ENCODE assay signal across 21 mouse cellular contexts in genomic region chr2:110214278-110214677, GRCm38 (mm10).
A peak's percentile ranks its signal among the peaks of the same experiment; 100 is the strongest.
DNase-seq lines count a peak whose midpoint lies in the region; ATAC-seq and TF ChIP-seq lines count a peak whose summit lies in the region.
"Had no signal": no experiment of that assay in that cellular context is flagged by ENCODE, and none has a peak within 500 bp of the region (broad histone marks: within the 10 kb centered on the region; RNA-seq: fewer than 3 reads in every experiment).

No protein-coding gene starts in this region.

- H3K9ac ChIP-seq in kidney, embryonic 14.5 days (ENCODE audit: low read depth, low read length), result no peak overlapping the region
- H3K9ac ChIP-seq in lung, embryonic 15.5 days, result no peak overlapping the region
- no peak overlapping the region for H3K9ac ChIP-seq in lung, postnatal 0 days (replicated peaks; ENCODE audit: low read depth)
- H3K9ac ChIP-seq: embryonic facial prominence, embryonic 13.5 days; forebrain, embryonic 12.5 days; heart, embryonic 15.5 days; liver, embryonic 15.5 days had no signal

- H3K4me2 ChIP-seq in kidney, embryonic 14.5 days (replicated peaks; ENCODE audit: low read depth, low read length), result no peak overlapping the region
- no peak overlapping the region for H3K4me2 ChIP-seq in lung, embryonic 15.5 days
- no peak overlapping the region for H3K4me2 ChIP-seq in lung, postnatal 0 days (replicated peaks; ENCODE audit: low read depth, low read length)
- H3K4me2 ChIP-seq: embryonic facial prominence, embryonic 13.5 days; forebrain, embryonic 12.5 days; heart, embryonic 15.5 days; liver, embryonic 15.5 days had no signal

- H3K9me3 ChIP-seq in kidney, embryonic 14.5 days (ENCODE audit: control insufficient read depth, low read length), result no peaks in the 10 kb centered on the region
- H3K9me3 ChIP-seq in lung, embryonic 15.5 days, result no peaks in the 10 kb centered on the region
- H3K9me3 ChIP-seq in lung, postnatal 0 days (ENCODE audit: low read length), result no peaks in the 10 kb centered on the region
- H3K9me3 ChIP-seq: embryonic facial prominence, embryonic 13.5 days; forebrain, embryonic 12.5 days; heart, embryonic 15.5 days; hindbrain, embryonic 10.5 days; liver, embryonic 15.5 days had no signal

- no peak for ATAC-seq in kidney, embryonic 14.5 days (ENCODE audit: low FRiP score, low TSS enrichment)
- ATAC-seq in lung, embryonic 15.5 days (ENCODE audit: borderline replicate concordance, extremely low read depth, low FRiP score, low TSS enrichment), result peak; percentile 56; the same call in 1 of the 2 replicates
- ATAC-seq in lung, postnatal 0 days, result no peak
- ATAC-seq: activated CD4-positive, CD25-positive, alpha-beta regulatory T cell, adult 4 months had no signal

- no peak for TF ChIP-seq EP300 in lung, postnatal 0 days (IDR thresholded peaks at IDR 0.05)

- no peak for DNase-seq in kidney, postnatal 14 days
- DNase-seq in lung, postnatal 14 days, result no peak
- peak; percentile 17 for DNase-seq in lung, postnatal 0 days (ENCODE audit: low spot score)
- no peak for DNase-seq in retina, postnatal 1 day
- DNase-seq in frontal cortex, postnatal 25 days (ENCODE audit: low spot score in 2 of 2), result no peak
- DNase-seq: adrenal gland, postnatal 25 days; cerebellum, adult 8-10 months; heart, adult 2 months; kidney, adult 9 months; right cerebral cortex, postnatal 14 days; thymus, postnatal 4 days had no signal

- H3K36me3 ChIP-seq in kidney, embryonic 14.5 days (ENCODE audit: control insufficient read depth, insufficient read depth, low read length), result no peaks in the 10 kb centered on the region
- no peaks in the 10 kb centered on the region for H3K36me3 ChIP-seq in lung, embryonic 15.5 days
- no peaks in the 10 kb centered on the region for H3K36me3 ChIP-seq in lung, postnatal 0 days (ENCODE audit: insufficient read depth, low read length)
- H3K36me3 ChIP-seq: embryonic facial prominence, embryonic 13.5 days; forebrain, embryonic 12.5 days; heart, embryonic 15.5 days; hindbrain, embryonic 10.5 days; liver, embryonic 15.5 days had no signal

- no peaks in the 10 kb centered on the region for H3K27me3 ChIP-seq in kidney, embryonic 14.5 days (ENCODE audit: control insufficient read depth, insufficient read depth, low read length)
- H3K27me3 ChIP-seq in lung, embryonic 15.5 days, result peaks cover 74% of the 10 kb centered on the region
- H3K27me3 ChIP-seq in lung, postnatal 0 days (replicated peaks; ENCODE audit: insufficient read depth, low read length), result 0 out of 2 replicates have a peak, but pooled peaks cover 3% of the 10 kb centered on the region
- H3K27me3 ChIP-seq: embryonic facial prominence, embryonic 13.5 days; forebrain, embryonic 12.5 days; heart, embryonic 15.5 days; liver, embryonic 15.5 days; Patski had no signal

- no peak overlapping the region for H3K4me3 ChIP-seq in kidney, embryonic 14.5 days (ENCODE audit: low read length)
- no peak overlapping the region for H3K4me3 ChIP-seq in lung, embryonic 15.5 days
- H3K4me3 ChIP-seq in lung, postnatal 0 days (ENCODE audit: low read depth, low read length), result no peak overlapping the region
- H3K4me3 ChIP-seq: embryonic facial prominence, embryonic 13.5 days; forebrain, embryonic 12.5 days; heart, adult 2 months; heart, embryonic 15.5 days; hindbrain, embryonic 10.5 days; left cerebral cortex, adult 2 months; liver, embryonic 15.5 days had no signal

- TF ChIP-seq CTCF in lung, postnatal 0 days (IDR thresholded peaks at IDR 0.05), result no peak

- peak overlapping the region; percentile 7; the same call in 1 of the 2 replicates for H3K27ac ChIP-seq in kidney, embryonic 14.5 days (ENCODE audit: low read depth, low read length)
- no peak overlapping the region for H3K27ac ChIP-seq in lung, embryonic 15.5 days
- no peak overlapping the region for H3K27ac ChIP-seq in lung, postnatal 0 days (ENCODE audit: low read length)
- H3K27ac ChIP-seq: embryonic facial prominence, embryonic 13.5 days; forebrain, embryonic 12.5 days; heart, adult 2 months; heart, embryonic 15.5 days; hindbrain, embryonic 10.5 days; left cerebral cortex, adult 2 months; liver, embryonic 15.5 days had no signal

- H3K4me1 ChIP-seq in kidney, embryonic 14.5 days (ENCODE audit: control insufficient read depth, insufficient read depth, low read length), result peaks cover 8% of the 10 kb centered on the region; the same call in 1 of the 2 replicates
- H3K4me1 ChIP-seq in lung, embryonic 15.5 days, result peaks cover 6% of the 10 kb centered on the region; the same call in 1 of the 2 replicates
- H3K4me1 ChIP-seq in lung, postnatal 0 days (ENCODE audit: insufficient read depth, low read depth, low read length), result no peaks in the 10 kb centered on the region
- H3K4me1 ChIP-seq: embryonic facial prominence, embryonic 13.5 days; forebrain, embryonic 12.5 days; heart, embryonic 15.5 days; hindbrain, embryonic 10.5 days; liver, embryonic 15.5 days had no signal

- 83% methylated on average over 4 of the region's 4 CpGs for WGBS in kidney, embryonic 14.5 days
- 44% methylated on average over 4 of the region's 4 CpGs for WGBS in lung, embryonic 15.5 days
- 45% methylated on average over 4 of the region's 4 CpGs for WGBS in lung, postnatal 0 days
